Mouse (Mus musculus): ENCODE measurements around the gene Gm9803.

The Gm9803 gene

DNA sequence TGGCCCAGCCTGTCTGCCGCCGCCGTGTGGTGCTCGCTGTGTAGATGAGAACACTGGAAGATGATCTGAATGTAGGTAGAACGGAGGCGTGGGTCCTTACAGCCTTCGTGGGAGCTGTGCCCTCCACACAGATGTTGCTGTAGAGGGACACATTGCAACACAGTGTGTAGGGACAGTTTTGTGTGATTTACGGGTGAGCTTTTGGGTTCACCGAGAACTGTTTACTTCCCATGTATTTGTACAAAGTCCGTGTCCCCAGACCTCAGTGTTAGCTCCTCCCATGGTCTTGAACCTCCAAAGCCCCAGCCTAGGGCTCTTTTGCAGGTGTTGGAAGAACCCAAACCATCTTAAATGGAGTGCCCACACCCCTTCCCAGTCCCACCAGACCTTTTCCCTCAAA, 10.9 kb upstream of the Gm9803 start:
- DNase-seq (ENCODE audit: low spot score in 2 of 2) = no peak

DNA sequence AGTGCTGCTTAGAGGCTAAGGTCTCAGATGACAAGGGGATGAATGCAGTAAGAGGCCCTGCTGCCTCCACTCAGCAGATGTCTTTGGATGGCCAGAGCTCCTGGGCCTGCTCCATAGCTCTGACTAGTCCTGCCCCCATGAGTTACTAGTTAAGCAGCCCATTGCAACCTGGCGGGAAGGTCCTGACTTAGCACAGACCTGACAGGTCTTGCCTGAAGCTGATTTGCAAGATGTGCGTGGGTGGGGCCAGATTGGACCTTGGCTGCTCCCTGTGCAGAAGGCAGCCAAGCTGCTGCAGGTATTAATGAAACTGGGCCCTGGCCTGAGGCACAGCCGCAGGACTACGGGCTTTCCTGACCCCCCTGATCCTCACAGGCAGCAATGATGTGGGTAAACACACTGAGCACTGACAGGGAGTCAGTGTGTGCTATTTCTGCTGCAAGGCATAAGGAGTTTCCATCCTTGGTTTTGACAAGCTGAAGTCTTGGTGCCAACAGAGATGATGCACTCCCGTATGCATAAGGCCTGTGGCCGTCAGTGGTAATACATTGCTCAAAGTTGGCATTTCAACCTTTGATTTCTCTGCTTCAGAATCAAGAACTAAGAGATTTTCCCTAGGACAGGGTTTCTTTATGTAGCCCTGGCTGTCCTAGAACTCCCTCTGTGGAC, 6.8 kb upstream of the Gm9803 start:
- no peak for DNase-seq (ENCODE audit: low spot score in 2 of 2)

DNA sequence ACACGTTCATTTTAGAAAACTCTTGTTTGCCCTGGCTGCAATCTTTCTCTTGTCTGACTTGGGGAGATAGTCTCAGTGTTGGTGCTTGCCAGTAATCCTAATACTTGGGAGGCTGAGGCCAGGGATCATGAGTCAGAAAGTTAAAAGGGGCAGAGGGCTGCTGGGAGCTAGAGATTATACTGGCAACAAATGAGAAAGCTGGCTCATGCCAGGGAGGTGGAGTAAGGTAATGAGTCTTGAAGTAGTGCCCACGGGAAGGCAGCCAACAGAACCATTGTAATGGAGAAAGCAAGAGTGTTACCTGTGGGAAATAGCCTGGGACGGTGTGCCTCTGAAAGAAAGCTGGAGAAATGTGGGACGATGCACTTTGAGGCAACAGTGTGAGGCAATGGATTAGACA, 6.0 kb upstream of the Gm9803 start:
- DNase-seq (ENCODE audit: low spot score in 2 of 2) = no peak

DNA sequence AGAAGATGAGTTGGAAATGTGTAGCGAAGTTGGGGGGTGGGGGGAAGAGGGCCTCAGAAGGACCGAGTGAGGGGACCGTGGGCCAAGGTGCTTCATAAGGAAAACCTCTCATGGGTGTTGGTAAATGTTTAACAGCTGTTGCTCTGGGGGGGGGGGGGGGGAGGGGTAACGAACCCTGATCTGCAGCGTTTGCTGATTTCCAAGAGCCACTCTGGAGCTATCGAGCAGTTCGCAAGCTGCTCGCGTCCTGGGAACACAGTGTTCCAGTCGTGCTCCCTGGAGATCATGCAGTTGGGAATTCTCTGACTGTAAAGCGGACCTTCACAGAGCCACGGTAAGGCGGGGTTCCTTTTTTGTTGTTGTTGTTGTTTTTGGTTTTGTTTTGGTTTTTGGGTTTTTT, 5.5 kb upstream of the Gm9803 start:
- DNase-seq (ENCODE audit: low spot score in 2 of 2) = no peak

DNA sequence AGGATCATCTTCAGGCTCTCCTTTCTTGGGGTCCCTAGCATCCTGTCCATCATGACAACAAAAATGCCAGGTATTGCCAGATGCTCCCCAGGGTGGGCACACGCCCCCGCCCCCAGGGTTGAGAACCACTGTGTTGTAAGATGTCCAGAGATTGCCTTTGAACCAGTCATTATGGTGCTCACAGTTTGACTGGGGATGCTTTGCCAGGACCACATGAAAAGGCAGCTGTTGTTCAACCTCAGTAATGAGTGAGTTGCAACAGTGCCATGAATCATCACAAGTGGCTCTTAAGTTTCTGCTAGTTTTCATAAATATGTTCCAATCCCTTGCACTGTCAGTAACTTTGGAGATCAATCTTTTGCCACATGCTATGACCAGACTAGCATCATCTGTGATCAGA, 3.9 kb upstream of the Gm9803 start:
- DNase-seq (ENCODE audit: low spot score in 2 of 2) = no peak

DNA sequence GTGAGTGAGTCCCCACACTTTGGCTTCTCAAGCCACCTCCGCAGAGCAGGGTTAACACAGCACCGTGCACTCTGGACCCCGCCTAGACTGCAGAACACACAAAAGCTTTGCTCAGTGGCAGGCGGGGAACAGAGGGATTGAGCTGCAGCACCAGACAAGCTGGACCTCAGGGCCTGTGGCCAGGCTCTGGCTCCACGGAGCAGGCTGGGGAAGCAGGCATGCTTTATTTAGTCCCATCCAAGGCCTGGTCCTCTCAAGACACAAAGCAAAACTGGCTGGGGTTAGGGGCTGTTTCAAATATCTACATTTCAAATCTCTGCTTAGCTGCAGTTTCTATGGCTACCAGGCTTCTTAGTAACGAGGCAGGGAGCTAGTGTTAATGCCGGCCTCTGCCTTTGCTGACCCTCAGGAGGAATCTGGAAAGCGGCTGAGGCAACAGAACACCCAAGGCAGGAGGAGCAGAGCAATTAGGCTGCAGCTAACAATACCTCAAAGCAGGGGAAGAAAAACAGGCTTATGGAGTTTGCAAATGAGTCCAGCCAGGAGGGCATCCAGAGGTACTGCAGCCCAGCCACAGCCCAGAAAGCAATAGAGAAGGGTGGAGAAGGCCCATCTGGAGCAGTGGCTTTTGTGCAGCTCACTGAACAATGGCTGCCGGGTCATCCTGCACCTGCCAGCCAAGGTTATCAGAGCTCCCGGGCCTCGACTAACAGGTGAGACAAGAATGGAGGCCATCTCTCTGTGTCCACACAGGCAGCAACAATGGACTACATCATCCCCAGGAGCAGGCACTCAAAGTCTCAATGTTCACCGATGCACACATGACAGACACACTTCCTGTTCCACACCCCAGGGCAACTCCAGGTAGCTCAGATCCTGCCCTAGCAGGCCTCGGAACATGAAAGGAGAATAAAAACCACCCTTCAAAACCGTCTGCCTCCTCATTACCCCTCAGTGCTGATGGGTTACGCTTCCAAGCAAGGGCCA, 3.7 kb downstream of the Gm9803 start:
- DNase-seq (ENCODE audit: low spot score in 2 of 2) = no peak

DNA sequence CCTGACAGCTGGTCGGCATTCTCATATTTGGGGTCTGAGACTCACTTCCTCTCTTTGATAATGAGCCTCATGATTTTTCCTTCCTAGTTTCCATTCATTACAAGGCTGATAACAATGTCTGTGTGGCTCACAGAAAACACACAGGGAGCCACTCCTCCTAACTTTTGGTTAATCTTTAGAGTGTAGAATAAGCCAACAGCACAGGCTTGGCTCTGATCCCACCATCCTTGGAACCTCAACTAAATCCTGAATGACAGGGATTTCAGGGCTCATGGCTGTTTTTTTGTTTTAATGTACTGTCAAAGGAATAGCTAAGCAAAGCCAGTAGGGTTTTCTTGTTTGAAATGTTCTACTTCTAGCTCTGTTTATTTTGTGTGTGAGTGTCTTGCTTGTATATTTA, 10.5 kb downstream of the Gm9803 start:
- DNase-seq (ENCODE audit: low spot score in 2 of 2) = no peak

DNA sequence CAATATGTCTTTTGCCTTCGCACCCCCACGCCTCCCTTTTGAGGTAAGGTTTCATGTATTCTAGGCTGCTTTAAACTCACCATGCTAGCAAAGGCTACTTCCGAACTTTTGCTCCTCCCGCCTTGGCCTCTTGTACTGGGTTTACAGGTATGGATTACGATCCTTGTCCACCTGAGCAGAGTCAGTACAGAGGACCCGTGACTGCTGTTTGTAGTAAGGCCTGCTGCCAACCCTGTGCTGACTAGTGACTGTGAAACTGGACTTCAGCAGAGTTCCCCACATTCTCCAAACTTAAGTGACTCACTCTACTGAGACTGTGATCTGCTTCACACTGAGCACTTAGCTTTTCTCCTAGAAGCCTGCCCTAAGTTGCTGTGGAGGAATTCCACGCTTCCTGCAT, 13.8 kb downstream of the Gm9803 start:
- no peak for DNase-seq (ENCODE audit: low spot score in 2 of 2)

DNA sequence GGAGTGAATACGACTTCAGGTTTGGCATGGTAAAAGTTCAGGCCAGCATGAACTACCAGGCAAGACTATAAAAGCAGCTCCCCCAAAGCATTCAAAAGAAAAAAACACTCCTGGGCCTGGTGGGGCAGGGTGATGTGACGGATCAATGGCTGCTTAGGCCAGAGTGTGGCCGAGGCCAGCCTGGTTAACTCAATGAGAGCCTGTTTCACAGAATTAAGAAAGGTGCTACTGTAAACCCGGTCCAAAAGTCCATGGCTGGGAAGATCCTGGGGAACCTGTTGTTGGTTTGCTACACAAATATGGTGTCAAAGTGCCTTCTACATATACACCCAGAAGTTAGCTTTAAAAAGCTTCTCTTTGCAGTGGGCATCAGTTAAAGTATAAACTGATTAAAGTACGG, 14.9 kb downstream of the Gm9803 start:
- no peak for DNase-seq (ENCODE audit: low spot score in 2 of 2)

DNA sequence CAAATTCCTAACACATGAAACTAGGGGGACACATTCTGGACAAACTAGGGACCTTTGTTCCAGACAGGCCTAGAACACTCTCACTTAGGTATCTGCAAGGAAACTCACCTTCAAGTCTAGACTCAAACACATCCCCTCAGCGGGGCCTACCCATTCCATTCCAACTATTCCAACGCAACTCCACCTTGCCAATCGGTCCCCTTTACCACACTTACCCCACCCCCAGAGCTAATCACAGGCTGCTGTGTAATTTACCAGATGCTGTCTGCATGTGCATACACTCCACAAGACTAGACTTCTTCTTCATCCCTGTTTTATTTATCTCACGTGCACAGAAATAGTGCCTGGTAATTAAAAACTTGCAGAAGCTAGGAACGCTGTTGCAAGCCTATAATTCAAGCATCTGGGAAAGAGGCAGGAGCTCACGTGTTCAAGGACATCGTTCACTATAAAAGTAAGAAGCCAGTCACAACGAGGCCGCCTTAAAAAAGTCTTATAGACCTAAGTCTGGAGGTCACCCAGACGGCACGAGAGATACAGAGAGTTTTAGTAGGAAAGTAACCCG, 15.9 kb downstream of the Gm9803 start:
- no peak for DNase-seq (ENCODE audit: low spot score in 2 of 2)

DNA sequence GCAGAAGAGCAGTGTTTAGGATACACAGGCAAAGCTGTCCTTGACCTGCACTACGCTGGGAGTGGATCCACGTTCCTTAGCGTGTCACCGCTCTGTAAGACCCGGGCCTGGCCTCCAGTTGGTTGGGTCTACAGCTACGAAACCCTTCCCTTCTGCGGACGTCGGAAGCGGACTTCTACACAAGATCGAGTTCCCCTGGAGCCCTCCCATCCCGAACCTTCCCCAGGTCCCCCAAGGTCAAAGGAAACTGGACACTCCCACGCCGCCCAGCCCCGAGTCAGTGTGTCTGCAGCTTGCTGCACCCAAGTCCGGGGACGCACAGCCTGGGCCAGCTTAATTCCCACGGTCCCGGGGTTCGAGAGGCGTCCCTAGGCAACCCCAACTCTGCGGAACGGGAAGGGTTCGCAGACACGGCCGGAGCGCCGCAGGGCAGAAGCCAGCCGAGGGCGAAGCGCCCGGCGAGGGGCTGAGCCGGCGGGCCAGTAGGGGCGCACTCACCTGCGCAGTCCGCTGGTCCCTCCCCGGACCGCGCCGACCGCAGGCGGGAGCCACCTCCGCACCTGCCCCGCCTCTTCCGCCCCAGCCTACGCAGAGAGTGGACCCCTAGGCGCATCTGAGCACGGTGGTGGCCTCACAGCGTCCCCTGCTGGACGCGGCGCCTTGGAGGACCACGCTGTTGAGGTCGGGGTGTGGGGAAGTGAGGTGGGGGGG, 16.7 kb downstream of the Gm9803 start, which contains the start of gene 1700021F05Rik:
Gene 1700021F05Rik, minus strand, starts transcription at position 553 of the 711 bp plus-strand sequence.
- DNase-seq (ENCODE audit: low spot score in 2 of 2) = peak; percentile 97 to 98

DNA sequence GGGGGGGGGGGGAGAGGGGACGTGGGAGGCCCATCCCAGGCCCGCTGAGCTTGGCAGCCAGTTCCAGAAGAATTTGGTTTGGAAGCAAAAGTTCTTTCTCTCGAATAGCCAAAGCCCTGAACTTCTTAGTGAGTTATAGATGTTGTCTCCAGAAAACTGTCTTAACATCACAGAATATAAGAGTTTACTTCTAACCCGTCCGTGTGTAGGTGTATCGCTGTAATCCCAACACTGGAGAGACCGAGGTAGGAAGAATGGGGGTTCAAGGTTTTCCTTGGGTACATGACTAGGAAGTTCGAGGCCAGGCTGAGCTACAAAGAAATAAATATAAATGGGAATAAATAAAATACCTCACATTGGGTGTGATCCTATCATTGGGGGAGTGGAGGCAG, 17.3 kb downstream of the Gm9803 start:
- no peak for DNase-seq (ENCODE audit: low spot score in 2 of 2)

DNA sequence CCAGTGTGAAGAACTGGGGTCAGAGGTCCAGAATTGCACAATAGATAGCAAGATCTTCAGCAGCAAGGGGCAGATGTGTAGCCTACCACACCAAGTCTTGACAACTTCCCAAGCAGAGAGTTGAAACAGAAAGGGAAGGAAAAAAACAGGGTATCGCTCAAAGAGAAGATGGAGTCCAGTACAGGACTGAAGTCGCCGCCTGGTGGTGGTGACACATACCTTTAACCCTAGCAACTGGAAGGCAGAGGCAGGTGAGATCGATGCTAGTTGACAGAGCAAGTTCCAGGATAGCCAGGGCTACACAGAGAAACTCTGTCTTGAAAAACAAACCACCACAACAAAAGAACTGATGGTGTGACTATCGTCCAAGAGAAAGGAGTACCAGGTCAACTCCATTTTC, 25.5 kb downstream of the Gm9803 start:
- DNase-seq (ENCODE audit: low spot score in 2 of 2) = no peak

DNA sequence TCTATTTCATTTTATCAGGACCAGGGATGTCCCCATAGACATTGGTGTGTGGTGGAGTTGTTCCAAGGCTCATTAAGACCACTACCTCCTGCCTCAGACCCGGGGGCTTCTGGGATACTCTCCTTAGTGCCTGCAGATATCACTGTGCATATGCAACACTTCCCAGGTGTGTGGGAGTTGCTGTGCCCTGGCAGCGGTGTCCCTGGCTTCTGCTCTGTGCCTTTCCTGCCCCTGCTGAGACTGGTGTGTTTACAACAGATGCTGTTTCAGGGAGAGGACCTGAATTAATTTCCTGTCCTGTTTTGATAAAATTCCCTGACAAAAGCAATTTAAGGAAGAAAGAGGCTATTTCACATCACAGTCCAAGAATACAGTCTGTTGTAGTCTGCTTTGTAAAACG, 27.0 kb downstream of the Gm9803 start:
- DNase-seq (ENCODE audit: low spot score in 2 of 2) = no peak

DNA sequence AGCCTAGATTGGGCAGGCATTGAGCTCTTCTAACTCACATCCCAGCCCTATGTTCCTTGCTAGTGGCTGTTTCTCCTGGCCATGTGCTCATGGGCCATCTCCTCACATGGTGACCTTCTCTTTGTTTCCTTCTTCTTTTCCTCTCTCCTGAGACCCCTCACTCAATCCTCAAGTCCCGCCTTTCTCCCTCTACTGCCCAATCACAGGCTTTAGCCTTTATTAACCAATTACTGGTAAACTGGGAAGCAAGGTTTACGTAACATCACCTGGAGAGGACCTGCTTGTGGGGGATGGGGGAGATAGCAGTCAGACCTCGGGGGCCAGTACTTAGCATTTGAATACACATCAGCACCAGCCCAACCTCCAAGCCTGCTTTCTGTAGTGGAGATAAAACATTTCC, 27.5 kb downstream of the Gm9803 start:
- no peak for DNase-seq (ENCODE audit: low spot score in 2 of 2)

DNA sequence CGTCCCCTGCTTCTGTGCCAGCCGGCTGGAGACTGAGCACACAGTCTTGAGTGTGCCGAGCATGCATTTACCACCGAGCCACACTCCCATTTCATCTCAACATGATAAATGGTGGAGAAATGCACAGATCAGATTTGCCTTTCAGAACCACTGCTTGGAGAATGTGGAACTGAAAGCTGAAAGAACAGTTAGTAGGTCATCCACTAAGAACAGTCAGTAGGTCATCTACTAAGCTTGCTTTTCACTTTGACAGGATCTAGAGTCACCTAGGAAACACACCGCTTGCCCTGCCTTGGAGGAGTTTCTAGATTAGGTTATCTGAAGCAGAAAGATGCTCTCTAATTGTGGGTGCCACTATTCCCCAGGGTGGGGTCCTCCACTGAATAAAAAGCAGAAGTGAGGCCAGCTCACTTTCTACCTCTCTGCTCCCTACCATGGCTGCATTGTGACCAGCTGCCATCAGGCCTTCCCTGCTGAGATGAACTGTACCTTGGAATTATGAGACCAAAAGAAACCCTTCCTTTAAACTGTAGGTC, 33.8 kb downstream of the Gm9803 start:
- DNase-seq (ENCODE audit: low spot score in 2 of 2) = no peak

DNA sequence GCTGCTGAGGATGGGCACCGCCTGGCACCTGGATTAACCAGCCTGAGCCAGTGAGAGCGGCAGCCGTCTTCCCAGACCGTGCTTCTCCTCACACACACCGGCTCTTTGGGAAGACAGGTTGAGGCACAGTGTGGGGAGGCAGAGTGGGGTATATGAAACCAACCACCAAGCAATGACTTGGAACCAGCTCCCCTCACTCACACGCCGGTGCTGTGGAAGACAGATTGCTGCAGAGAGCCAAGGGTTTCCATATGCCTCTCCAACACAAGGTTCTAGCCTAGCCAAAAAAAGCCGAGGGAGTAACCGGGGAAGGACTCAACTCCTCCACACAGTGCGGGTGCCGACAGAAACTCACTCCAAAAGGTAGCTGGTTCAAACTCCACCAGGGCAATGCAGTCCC, 35.4 kb downstream of the Gm9803 start:
- DNase-seq (ENCODE audit: low spot score in 2 of 2) = no peak

DNA sequence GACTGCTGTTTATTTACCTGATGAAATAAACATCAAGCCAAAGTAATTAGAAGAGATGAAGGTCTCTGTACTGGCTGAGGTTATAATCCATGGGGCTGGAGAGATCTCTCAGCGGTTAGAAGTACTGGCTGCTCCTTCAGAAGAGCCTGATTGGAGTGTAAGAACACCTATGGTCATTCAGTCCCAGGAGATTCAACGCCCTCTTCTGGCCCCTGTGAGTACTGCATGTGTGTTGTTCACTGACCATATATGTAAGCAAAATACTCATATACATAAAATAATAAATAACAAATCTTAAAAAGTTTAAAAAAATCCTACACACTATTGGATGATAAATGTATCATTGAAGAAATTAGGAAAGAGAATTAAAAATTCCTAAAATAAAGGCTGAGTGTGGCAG, 36.9 kb downstream of the Gm9803 start:
- DNase-seq (ENCODE audit: low spot score in 2 of 2) = no peak

DNA sequence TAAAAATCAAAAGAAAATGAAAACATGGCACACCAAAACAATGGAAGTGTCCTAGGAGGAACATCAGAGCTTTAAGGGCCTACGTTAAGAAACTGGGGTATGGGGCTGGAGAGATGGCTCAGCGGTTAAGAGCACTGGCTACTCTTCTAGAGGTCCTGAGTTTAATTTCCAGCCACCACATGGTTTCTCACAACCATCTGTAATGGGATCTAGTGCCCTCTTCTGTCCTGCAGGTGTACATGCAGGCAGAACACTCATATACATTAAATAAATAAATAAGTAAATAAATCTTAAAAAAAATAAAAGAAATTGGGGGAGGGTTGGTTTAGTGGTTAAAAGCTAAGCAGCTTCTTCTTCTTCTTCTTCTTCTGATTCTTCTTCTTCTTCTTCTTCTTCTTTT, 37.4 kb downstream of the Gm9803 start:
- DNase-seq (ENCODE audit: low spot score in 2 of 2) = no peak
